In genomic region chr17:5798221-5798801, GRCm38 (mm10) we compare ENCODE assay signal across 8 mouse cellular contexts. TPM values are rescaled to one million over a fixed set of nuclear protein-coding genes. Genes with fewer than 3 reads are reported as not detected.
A peak's percentile ranks its signal among the peaks of the same experiment; 100 is the strongest.
DNase-seq lines count a peak whose midpoint lies in the region; ATAC-seq lines count a peak whose summit lies in the region.

No protein-coding gene starts in this region.

- H3K9ac ChIP-seq in kidney, embryonic 16.5 days (replicated peaks; ENCODE audit: low read length), result no peak overlapping the region
- H3K9ac ChIP-seq in liver, embryonic 11.5 days (ENCODE audit: low read depth, low read length), result peak overlapping the region; percentile 66

- H3K27me3 ChIP-seq in kidney, embryonic 16.5 days (ENCODE audit: insufficient read depth, low read length), result no peaks in the 10 kb centered on the region
- H3K27me3 ChIP-seq in liver, embryonic 11.5 days (replicated peaks; ENCODE audit: control insufficient read depth, insufficient read depth, low read length), result no peaks in the 10 kb centered on the region

- 46% methylated on average over 13 of the region's 13 CpGs for WGBS in kidney, embryonic 16.5 days
- 25% methylated on average over 13 of the region's 13 CpGs for WGBS in liver, embryonic 11.5 days

- H3K9me3 ChIP-seq in kidney, embryonic 16.5 days (ENCODE audit: low read length), result no peaks in the 10 kb centered on the region
- no peaks in the 10 kb centered on the region for H3K9me3 ChIP-seq in liver, embryonic 11.5 days (ENCODE audit: control insufficient read depth, low read length)

- no peaks in the 10 kb centered on the region for H3K36me3 ChIP-seq in kidney, embryonic 16.5 days (ENCODE audit: insufficient read depth, low read length)
- no peaks in the 10 kb centered on the region for H3K36me3 ChIP-seq in liver, embryonic 11.5 days (ENCODE audit: control insufficient read depth, insufficient read depth, low read length)

- peak overlapping the region; percentile 46; the same call in 1 of the 2 replicates for H3K27ac ChIP-seq in kidney, embryonic 16.5 days (ENCODE audit: low read length)
- H3K27ac ChIP-seq in liver, embryonic 11.5 days (ENCODE audit: low read depth, low read length), result peak overlapping the region; percentile 68

- no peak for ATAC-seq in kidney, embryonic 16.5 days (ENCODE audit: low FRiP score, low TSS enrichment)
- peak; percentile 88 for ATAC-seq in liver, embryonic 11.5 days (replicated peaks; ENCODE audit: low FRiP score)

- no peak for DNase-seq in kidney, adult 18-20 months
- DNase-seq in c-Kit-positive CD71-positive TER-119-negative erythroid progenitor cells, embryonic 14.5 days (ENCODE audit: low read depth), result peak; percentile 68
- peak; percentile 68 for DNase-seq in liver, embryonic 11.5 days (ENCODE audit: low spot score)
- peak; percentile 52 to 74 for DNase-seq in spleen, postnatal 4 days (ENCODE audit: low spot score in 2 of 2)
- no peak for DNase-seq in testis, postnatal 14 days (ENCODE audit: low spot score)
- no peak for DNase-seq in frontal cortex, adult 2 months (ENCODE audit: extremely low spot score in 1 of 2, low spot score in 1 of 2)
- DNase-seq in left cerebral cortex, adult 8-10 months (ENCODE audit: low spot score in 2 of 2), result no peak

- peaks cover 32% of the 10 kb centered on the region for H3K4me1 ChIP-seq in kidney, embryonic 16.5 days (ENCODE audit: insufficient read depth, low read length)
- peaks cover 54% of the 10 kb centered on the region for H3K4me1 ChIP-seq in liver, embryonic 11.5 days (replicated peaks; ENCODE audit: control insufficient read depth, insufficient read depth, low read length)

- no peak overlapping the region for H3K4me3 ChIP-seq in kidney, embryonic 16.5 days (ENCODE audit: low read length)
- peak overlapping the region; percentile 40 for H3K4me3 ChIP-seq in liver, embryonic 11.5 days (ENCODE audit: low read depth, low read length)

- H3K4me2 ChIP-seq in kidney, embryonic 16.5 days (replicated peaks; ENCODE audit: low read depth, low read length), result no peak overlapping the region
- peak overlapping the region; percentile 69 for H3K4me2 ChIP-seq in liver, embryonic 11.5 days

RNA-seq across cellular contexts. Expression of gene Snx9, which starts 42.8 kb away (rescaled TPM):
- 31.9 and 34.0 TPM in 2 replicates for polyA plus RNA-seq in kidney, embryonic 16.5 days (2015; fragmentation: Nextera tagmentation; extraction: Ambion mirVana)
- polyA plus RNA-seq in liver, embryonic 11.5 days (2014; fragmentation: Nextera tagmentation; extraction: Ambion mirVana), result 31.2 and 35.4 TPM in 2 replicates
- 12.3 and 12.7 TPM in 2 replicates for polyA plus RNA-seq in frontal cortex, adult 2 months (2012; rRNA removed)
- 10 to 100 TPM; 14.5 to 16.2 (median 15.0) TPM for total RNA-seq in left cerebral cortex, adult 8-10 months (2022)

Comparison
In these comparisons a context has a peak if more than half of its experiments do, and no peak if none do; other contexts are left out.
1. DNase-seq: peak in c-Kit-positive CD71-positive TER-119-negative erythroid progenitor cells, embryonic 14.5 days (single experiment), liver, embryonic 11.5 days (single experiment) and spleen, postnatal 4 days (2 of 2); none in kidney, adult 18-20 months (single experiment), testis, postnatal 14 days (single experiment), frontal cortex, adult 2 months (0 of 2) and left cerebral cortex, adult 8-10 months (0 of 2).